Mouse (Mus musculus): ENCODE measurements around the gene Rad9a. TPM values are rescaled to one million over a fixed set of nuclear protein-coding genes. Genes with fewer than 3 reads are reported as not detected.
A peak's percentile ranks its signal among the peaks of the same experiment; 100 is the strongest.
"Not testable (repeated sequence)": the region's sequence is repeated elsewhere in the genome, so short reads cannot be mapped to it uniquely, and the experiment has no call there.

Rad9a gene
- 14.1 and 14.3 TPM in 2 replicates for polyA plus RNA-seq (2015; fragmentation: Nextera tagmentation; extraction: Ambion mirVana)

- Histone ChIP-seq H3K4me2 (replicated peaks; ENCODE audit: low read depth, low read length) (peak within 1 kb of the TSS; percentile 93), H3K36me3 (ENCODE audit: insufficient read depth, low read length) (no peaks in the 10 kb centered on the region; the same call in 1 of the 2 replicates), H3K9ac (replicated peaks; ENCODE audit: low read depth) (peak within 1 kb of the TSS; percentile 61), H3K4me1 (ENCODE audit: insufficient read depth, low read depth, low read length) (no peaks in the 10 kb centered on the region; the same call in 1 of the 2 replicates), H3K4me3 (ENCODE audit: low read depth, low read length) (peak within 1 kb of the TSS; percentile 52), H3K27me3 (replicated peaks; ENCODE audit: insufficient read depth, low read length) (no peaks in the 10 kb centered on the region), H3K9me3 (ENCODE audit: low read length) (no peaks in the 10 kb centered on the region), H3K27ac (ENCODE audit: low read length) (peak within 1 kb of the TSS; percentile 55)
- WGBS: under 1% methylated on average over 34 of the region's 34 CpGs
- TF ChIP-seq CTCF (IDR thresholded peaks at IDR 0.05) (no peak), EP300 (IDR thresholded peaks at IDR 0.05) (peak; percentile 67; the same call in 1 of the 2 replicates)
- peak; percentile 89 for ATAC-seq
- DNase-seq (ENCODE audit: low spot score): peak; percentile 100
These were observed at the start of gene Rad9a for GRCm38 (mm10) chr19:4201291-4201909. Gene Rad9a, minus strand, starts transcription at chr19:4201662.

GRCm38 (mm10) chr19:4248683-4249082 lies 47.2 kb upstream of the Rad9a start:
- H3K9me3 ChIP-seq (ENCODE audit: low read length); H3K4me3 ChIP-seq (ENCODE audit: low read depth, low read length); H3K9ac ChIP-seq (replicated peaks; ENCODE audit: low read depth); H3K36me3 ChIP-seq (ENCODE audit: insufficient read depth, low read length); H3K4me2 ChIP-seq (replicated peaks; ENCODE audit: low read depth, low read length); DNase-seq (ENCODE audit: low spot score); ATAC-seq; H3K27ac ChIP-seq (ENCODE audit: low read length); H3K27me3 ChIP-seq (replicated peaks; ENCODE audit: insufficient read depth, low read length); H3K4me1 ChIP-seq (ENCODE audit: insufficient read depth, low read depth, low read length): not testable (repeated sequence)
- WGBS: 47% methylated on average over 1 of the region's 1 CpGs

GRCm38 (mm10) chr19:4247010-4247409 lies 45.5 kb upstream of the Rad9a start:
- H3K9ac ChIP-seq (replicated peaks; ENCODE audit: low read depth): no peak overlapping the region
- 59% methylated on average over 1 of the region's 1 CpGs for WGBS
- no peaks in the 10 kb centered on the region for H3K9me3 ChIP-seq (ENCODE audit: low read length)
- no peaks in the 10 kb centered on the region for H3K27me3 ChIP-seq (replicated peaks; ENCODE audit: insufficient read depth, low read length)
- no peak for ATAC-seq
- no peak for DNase-seq (ENCODE audit: low spot score)
- H3K27ac ChIP-seq (ENCODE audit: low read length): no peak overlapping the region
- TF ChIP-seq EP300 (IDR thresholded peaks at IDR 0.05) (no peak), CTCF (IDR thresholded peaks at IDR 0.05) (peak; percentile 50; the same call in 1 of the 2 replicates)
- no peaks in the 10 kb centered on the region for H3K36me3 ChIP-seq (ENCODE audit: insufficient read depth, low read length)
- no peaks in the 10 kb centered on the region for H3K4me1 ChIP-seq (ENCODE audit: insufficient read depth, low read depth, low read length)
- H3K4me3 ChIP-seq (ENCODE audit: low read depth, low read length): no peak overlapping the region
- H3K4me2 ChIP-seq (replicated peaks; ENCODE audit: low read depth, low read length): no peak overlapping the region

- 76% methylated on average over 6 of the region's 6 CpGs for WGBS
- no peak for ATAC-seq
- H3K27me3 ChIP-seq (replicated peaks; ENCODE audit: insufficient read depth, low read length): no peaks in the 10 kb centered on the region
- no peak overlapping the region for H3K9ac ChIP-seq (replicated peaks; ENCODE audit: low read depth)
- no peak for TF ChIP-seq EP300 (IDR thresholded peaks at IDR 0.05)
- no peak for TF ChIP-seq CTCF (IDR thresholded peaks at IDR 0.05)
- no peak overlapping the region for H3K4me3 ChIP-seq (ENCODE audit: low read depth, low read length)
- H3K27ac ChIP-seq (ENCODE audit: low read length): no peak overlapping the region
- no peak overlapping the region for H3K4me2 ChIP-seq (replicated peaks; ENCODE audit: low read depth, low read length)
- H3K36me3 ChIP-seq (ENCODE audit: insufficient read depth, low read length): no peaks in the 10 kb centered on the region
- H3K4me1 ChIP-seq (ENCODE audit: insufficient read depth, low read depth, low read length): no peaks in the 10 kb centered on the region
- no peaks in the 10 kb centered on the region for H3K9me3 ChIP-seq (ENCODE audit: low read length)
- DNase-seq (ENCODE audit: low spot score): no peak
These were observed 43.3 kb upstream of the Rad9a start for GRCm38 (mm10) chr19:4244775-4245174.

- DNase-seq (ENCODE audit: low spot score) (no peak), ATAC-seq (no peak)
- H3K4me1 ChIP-seq (ENCODE audit: insufficient read depth, low read depth, low read length): no peaks in the 10 kb centered on the region
- 60% methylated on average over 3 of the region's 3 CpGs for WGBS
- no peaks in the 10 kb centered on the region for H3K27me3 ChIP-seq (replicated peaks; ENCODE audit: insufficient read depth, low read length)
- no peak overlapping the region for H3K9ac ChIP-seq (replicated peaks; ENCODE audit: low read depth)
- H3K4me3 ChIP-seq (ENCODE audit: low read depth, low read length): no peak overlapping the region
- no peaks in the 10 kb centered on the region for H3K36me3 ChIP-seq (ENCODE audit: insufficient read depth, low read length)
- H3K4me2 ChIP-seq (replicated peaks; ENCODE audit: low read depth, low read length): no peak overlapping the region
- TF ChIP-seq CTCF (IDR thresholded peaks at IDR 0.05) (peak; percentile 34), EP300 (IDR thresholded peaks at IDR 0.05) (no peak)
- H3K9me3 ChIP-seq (ENCODE audit: low read length): no peaks in the 10 kb centered on the region
- H3K27ac ChIP-seq (ENCODE audit: low read length): no peak overlapping the region
These were observed 41.0 kb upstream of the Rad9a start for GRCm38 (mm10) chr19:4242416-4242815.

GRCm38 (mm10) chr19:4240247-4240668 lies 38.8 kb upstream of the Rad9a start:
- 50% methylated on average over 8 of the region's 8 CpGs for WGBS
- H3K9me3 ChIP-seq (ENCODE audit: low read length): no peaks in the 10 kb centered on the region
- TF ChIP-seq CTCF (IDR thresholded peaks at IDR 0.05) (no peak), EP300 (IDR thresholded peaks at IDR 0.05) (no peak)

More at GRCm38 (mm10) chr19:4240247-4240668, 38.8 kb upstream of the Rad9a start:
- no peak for DNase-seq (ENCODE audit: low spot score)
- no peaks in the 10 kb centered on the region for H3K27me3 ChIP-seq (replicated peaks; ENCODE audit: insufficient read depth, low read length)
- H3K4me3 ChIP-seq (ENCODE audit: low read depth, low read length): no peak overlapping the region
- H3K4me1 ChIP-seq (ENCODE audit: insufficient read depth, low read depth, low read length): no peaks in the 10 kb centered on the region
- no peak overlapping the region for H3K27ac ChIP-seq (ENCODE audit: low read length)
- H3K9ac ChIP-seq (replicated peaks; ENCODE audit: low read depth): no peak overlapping the region
- no peak overlapping the region for H3K4me2 ChIP-seq (replicated peaks; ENCODE audit: low read depth, low read length)
- no peaks in the 10 kb centered on the region for H3K36me3 ChIP-seq (ENCODE audit: insufficient read depth, low read length)
- no peak for ATAC-seq

Data from lung, postnatal 0 days (tissue).